Mouse (Mus musculus) kidney, adult 2 months (tissue): ENCODE data around the gene Plch2. TPM values are rescaled to one million over a fixed set of nuclear protein-coding genes. Genes with fewer than 3 reads are reported as not detected.

Experiments
- DNase-seq: peaks from one replicate; pipeline ENCODE4 v3.0.0; 2021
- H3K27ac ChIP-seq: fragments of 200-500 bp; 2 replicates; pipeline ENCODE4 v1.5.1; 2012; ENCODE audit warnings: low read depth, low read length, control low read depth, inconsistent platforms; ENCODE audit not compliant: insufficient read depth
- H3K27me3 ChIP-seq: fragments of 200-500 bp; replicated peaks from 2 replicates; pipeline ENCODE4 v1.6.1; 2012; ENCODE audit warnings: mild to moderate bottlenecking, moderate library complexity, low read length, inconsistent platforms; ENCODE audit not compliant: control insufficient read depth, insufficient read depth
- H3K36me3 ChIP-seq: fragments of 200-500 bp; 2 replicates; pipeline ENCODE4 v1.6.1; 2012; ENCODE audit warnings: mild to moderate bottlenecking, moderate library complexity, low read length, inconsistent platforms; ENCODE audit not compliant: control insufficient read depth, insufficient read depth
- H3K4me1 ChIP-seq: fragments of 200-500 bp; 2 replicates; pipeline ENCODE4 v1.6.1; 2011; ENCODE audit warnings: low read length; ENCODE audit not compliant: control insufficient read depth, insufficient read depth
- H3K4me3 ChIP-seq: fragments of 200-500 bp; 2 replicates; pipeline ENCODE4 v1.5.1; 2011; ENCODE audit warnings: mild to moderate bottlenecking, low read depth, low read length, control low read depth; ENCODE audit not compliant: insufficient read depth
- CTCF ChIP-seq: fragments of 200-500 bp; conservative IDR thresholded peaks from 2 replicates; pipeline ENCODE4 v1.5.1; 2011; ENCODE audit warnings: low read depth, mild to moderate bottlenecking, control low read depth, low read length, moderate library complexity, mixed read lengths; ENCODE audit not compliant: insufficient read depth, insufficient read length
- POLR2A ChIP-seq: fragments of 200-500 bp; IDR thresholded peaks from one replicate; pipeline ENCODE4 v1.6.1; 2011; ENCODE audit warnings: low read depth, low read length, control low read depth
- WGBS: fragments of 180-500 bp; shearing (Covaris S2); methylation state at CpG from one replicate; pipeline ENCODE4 v1.1.7; 2018; 5-methylcytosine and 5-hydroxymethylcytosine counted together
- polyA plus RNA-seq: library from polyadenylated mRNA; depleted of rRNA; stranded (reverse); fragments of >200 nt; gene quantifications from 2 replicates; pipeline ENCODE4 v1.2.3, GENCODE M21; 2012

The Plch2 gene
- polyA plus RNA-seq, 1 experiment: 0.52 TPM

DNA sequence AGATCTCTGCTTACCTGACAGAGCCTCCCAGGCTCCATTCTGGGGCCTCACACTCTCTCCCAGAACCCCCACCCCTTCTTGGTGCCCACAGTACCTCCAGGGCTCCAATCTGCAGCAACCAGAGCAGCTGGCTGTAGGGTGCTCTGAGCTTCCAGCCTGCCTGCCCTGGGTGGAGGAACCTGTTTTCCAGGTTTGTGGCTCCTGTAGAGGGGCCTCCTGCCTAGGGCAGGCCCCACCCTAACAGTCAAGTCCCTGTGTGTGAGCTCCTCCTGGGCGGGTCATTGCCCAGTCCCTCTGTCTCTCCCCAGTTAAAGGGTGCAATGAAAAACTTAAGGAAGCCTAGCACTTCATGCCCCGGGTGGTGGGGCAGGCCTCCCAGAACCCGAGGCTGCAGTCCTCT lies 7.3 kb upstream of the Plch2 start:
- WGBS: 54% methylated on average over 3 of the region's 3 CpGs
- Histone ChIP-seq H3K27me3 (no peaks in the 10 kb centered on the region), H3K4me3 (no peak overlapping the region), H3K36me3 (no peaks in the 10 kb centered on the region), H3K4me1 (peaks cover 13% of the 10 kb centered on the region; the same call in 1 of the 2 replicates), H3K27ac (no peak overlapping the region)
- no peak for DNase-seq
- TF ChIP-seq POLR2A (no peak), CTCF (no peak)

DNA sequence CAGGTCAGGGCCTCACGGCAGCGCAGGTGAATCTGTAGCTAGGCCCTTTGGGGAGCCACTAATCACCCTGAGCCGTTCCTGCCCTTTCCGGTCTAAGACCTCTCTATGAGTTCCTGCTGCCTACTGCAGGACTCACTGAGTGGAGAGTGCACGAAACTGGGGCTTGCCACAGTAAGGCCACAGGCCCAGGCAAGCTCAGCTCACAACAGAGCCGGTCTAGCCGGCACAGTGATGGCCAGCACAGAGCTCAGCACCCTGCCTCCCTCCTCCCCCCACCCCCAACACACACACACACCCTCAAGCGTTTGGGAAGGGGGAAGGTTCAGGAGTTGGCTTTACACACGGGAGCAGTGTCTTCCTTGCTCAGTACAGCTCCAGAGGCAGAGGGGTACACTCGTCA lies 1.7 kb upstream of the Plch2 start:
- DNase-seq: no peak
- 53% methylated on average over 10 of the region's 10 CpGs for WGBS
- Histone ChIP-seq H3K27me3 (no peaks in the 10 kb centered on the region), H3K4me3 (no peak overlapping the region), H3K36me3 (no peaks in the 10 kb centered on the region), H3K4me1 (no peaks in the 10 kb centered on the region), H3K27ac (no peak overlapping the region)
- no peak for TF ChIP-seq CTCF
- TF ChIP-seq POLR2A: no peak

DNA sequence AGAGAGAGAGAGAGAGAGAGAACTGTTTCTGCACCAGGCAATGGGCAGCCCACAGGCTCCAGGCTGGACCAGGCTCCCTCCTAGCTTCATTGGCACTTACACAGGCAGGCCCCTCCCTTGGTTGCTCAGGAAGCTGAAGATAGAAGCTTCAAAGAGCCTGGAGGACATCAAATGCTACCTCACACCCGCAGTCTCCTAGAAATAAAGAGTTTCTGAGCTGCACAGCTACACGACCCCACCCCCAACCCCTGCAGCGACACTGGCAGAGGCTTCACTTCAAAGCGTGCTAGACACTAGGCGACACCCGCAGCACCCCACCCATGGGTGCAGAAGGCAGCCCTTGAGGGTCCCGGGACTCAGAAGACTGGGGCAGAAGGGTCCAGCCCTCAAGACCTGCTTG lies 6.5 kb downstream of the Plch2 start:
- no peaks in the 10 kb centered on the region for H3K4me1 ChIP-seq
- no peak overlapping the region for H3K27ac ChIP-seq
- H3K4me3 ChIP-seq: no peak overlapping the region
- H3K36me3 ChIP-seq: no peaks in the 10 kb centered on the region
- no peak for DNase-seq
- TF ChIP-seq POLR2A: no peak
- TF ChIP-seq CTCF: no peak
- 59% methylated on average over 7 of the region's 7 CpGs for WGBS
- H3K27me3 ChIP-seq: no peaks in the 10 kb centered on the region

DNA sequence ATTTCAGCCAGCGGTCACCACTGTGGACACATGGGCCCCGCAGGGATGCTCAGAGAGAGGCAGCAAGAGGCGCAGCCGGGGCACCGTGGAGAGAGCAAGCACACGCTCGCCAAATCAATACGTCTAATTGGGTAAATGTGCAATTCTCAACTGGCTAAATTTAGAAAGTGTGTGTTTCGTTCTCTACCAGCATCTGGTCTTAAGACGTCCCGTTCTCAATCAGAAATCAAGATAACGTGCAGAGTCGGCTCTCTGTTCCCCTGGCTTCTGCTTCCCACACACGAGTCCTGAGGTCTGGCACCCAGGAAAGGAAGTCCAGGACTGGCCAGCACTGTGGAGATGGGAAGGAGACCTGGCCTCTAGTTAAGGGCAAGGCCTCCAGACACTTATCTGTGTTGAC lies 9.9 kb downstream of the Plch2 start:
- Histone ChIP-seq H3K27me3 (no peaks in the 10 kb centered on the region), H3K27ac (no peak overlapping the region), H3K36me3 (no peaks in the 10 kb centered on the region), H3K4me1 (no peaks in the 10 kb centered on the region), H3K4me3 (no peak overlapping the region)
- no peak for DNase-seq
- no peak for TF ChIP-seq POLR2A
- TF ChIP-seq CTCF: no peak
- 90% methylated on average over 14 of the region's 14 CpGs for WGBS

DNA sequence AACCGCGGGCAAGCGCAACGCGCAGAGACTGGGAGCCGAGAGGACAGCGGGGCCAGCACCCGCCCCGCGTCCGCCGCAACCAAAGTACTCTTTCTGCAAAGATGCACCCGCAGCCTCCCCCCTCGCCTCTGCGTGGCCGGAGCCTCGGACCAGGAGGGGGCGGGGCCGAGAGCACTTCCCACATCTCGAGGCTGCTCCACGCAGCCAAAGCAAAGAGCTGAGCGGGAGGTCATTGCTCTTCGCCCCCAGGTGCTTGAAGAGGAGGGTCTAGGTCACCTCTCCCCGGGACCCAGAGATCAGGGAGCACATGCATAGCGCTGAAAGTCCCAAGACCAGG lies 13.3 kb downstream of the Plch2 start:
- no peak for DNase-seq
- Histone ChIP-seq H3K36me3 (no peaks in the 10 kb centered on the region), H3K27ac (no peak overlapping the region), H3K4me1 (no peaks in the 10 kb centered on the region), H3K27me3 (no peaks in the 10 kb centered on the region), H3K4me3 (no peak overlapping the region)
- TF ChIP-seq POLR2A (no peak), CTCF (no peak)
- 3% methylated on average over 25 of the region's 25 CpGs for WGBS

DNA sequence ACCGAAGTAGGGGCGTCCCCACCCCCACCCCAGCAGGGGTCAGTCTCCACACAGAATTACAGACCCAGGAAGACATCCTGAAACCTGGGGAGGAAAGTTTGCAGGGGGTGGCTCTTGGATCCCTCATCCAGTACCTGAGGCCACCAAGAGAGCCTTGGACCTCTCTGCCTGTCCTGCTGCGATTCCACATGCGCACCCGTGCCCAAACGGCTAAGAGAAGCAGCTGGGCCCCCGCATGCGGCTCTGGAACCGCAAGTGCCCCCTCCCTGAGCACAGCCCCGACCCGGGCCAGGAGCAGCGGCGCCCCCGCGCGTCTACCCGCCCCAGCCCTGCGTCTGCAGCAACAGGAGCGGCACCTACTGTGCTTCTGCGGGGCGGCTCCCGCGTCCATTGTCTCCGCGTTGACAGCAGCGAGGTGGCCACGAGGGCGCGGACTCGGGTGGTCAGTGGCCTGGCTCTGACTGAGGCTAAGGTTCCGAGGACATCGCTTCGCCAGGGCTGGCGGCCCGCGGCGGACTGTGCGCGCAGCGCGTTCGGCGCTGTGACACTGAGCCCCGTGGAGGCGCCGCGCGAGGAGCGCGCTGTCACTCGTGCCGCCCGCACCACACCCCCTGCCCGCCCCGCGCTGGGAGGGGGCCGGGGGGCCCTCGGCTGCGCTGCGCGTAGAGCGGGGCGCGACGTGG lies 13.8 kb downstream of the Plch2 start:
- no peak overlapping the region for H3K27ac ChIP-seq
- TF ChIP-seq POLR2A: no peak
- no peak for TF ChIP-seq CTCF
- H3K4me1 ChIP-seq: no peaks in the 10 kb centered on the region
- no peak for DNase-seq
- no peaks in the 10 kb centered on the region for H3K27me3 ChIP-seq
- H3K4me3 ChIP-seq: no peak overlapping the region
- H3K36me3 ChIP-seq: no peaks in the 10 kb centered on the region
- 2% methylated on average over 65 of the region's 65 CpGs for WGBS

DNA sequence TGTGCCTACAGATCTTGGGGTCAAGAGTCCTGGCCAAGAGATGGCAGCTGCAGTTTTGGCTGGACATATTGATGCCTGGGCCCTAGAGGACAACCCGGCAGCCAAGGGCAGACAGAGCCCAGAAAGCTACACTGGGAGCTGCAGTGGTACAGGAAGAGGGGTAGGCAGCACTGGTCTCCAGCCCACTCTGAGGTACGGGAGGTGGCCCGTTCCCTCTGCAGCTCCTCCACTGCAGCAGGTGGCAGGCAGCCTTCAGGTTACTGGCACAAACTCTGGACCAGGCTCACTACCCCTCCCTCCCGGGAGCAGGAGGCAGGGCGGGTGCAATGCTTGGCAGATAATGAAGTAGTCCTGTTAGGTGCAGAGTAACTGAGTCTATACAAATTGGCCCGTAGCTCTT lies 15.9 kb downstream of the Plch2 start:
- no peak for TF ChIP-seq POLR2A
- TF ChIP-seq CTCF: no peak
- H3K4me3 ChIP-seq: no peak overlapping the region
- H3K27ac ChIP-seq: no peak overlapping the region
- H3K4me1 ChIP-seq: no peaks in the 10 kb centered on the region
- no peaks in the 10 kb centered on the region for H3K36me3 ChIP-seq
- no peaks in the 10 kb centered on the region for H3K27me3 ChIP-seq
- DNase-seq: no peak
- WGBS: 56% methylated on average over 6 of the region's 6 CpGs
